Mouse (Mus musculus): Measurements from ENCODE around the gene Mroh8. TPM values are rescaled to one million over a fixed set of nuclear protein-coding genes. Genes with fewer than 3 reads are reported as not detected.

Gene Mroh8
- polyA plus RNA-seq, 1 experiment from 2014 or later = 0.21 TPM

DNA sequence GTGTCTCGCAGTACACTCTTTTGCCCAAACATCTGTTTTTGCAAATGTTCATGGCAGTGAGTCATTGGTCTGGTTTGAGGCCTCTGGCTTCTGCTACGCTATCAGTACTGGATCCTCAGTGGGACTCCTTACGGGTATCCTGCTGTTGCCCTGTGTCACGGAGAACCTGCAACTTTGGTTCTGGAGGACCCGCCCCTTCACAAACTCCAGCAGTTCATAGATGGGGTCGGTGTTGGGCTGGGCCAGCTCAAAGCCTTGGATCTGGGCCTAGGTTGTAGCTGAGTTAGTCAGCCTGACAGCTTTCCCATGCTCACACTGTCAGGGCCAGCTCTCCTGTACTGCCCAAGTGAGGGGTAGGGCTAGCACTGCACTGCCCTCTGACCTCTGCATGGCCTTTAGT lies 20.7 kb upstream of the Mroh8 start:
- peaks cover 79% of the 10 kb centered on the region for H3K36me3 ChIP-seq (ENCODE audit: control insufficient read depth, insufficient read depth)
- no peak for TF ChIP-seq CTCF (IDR thresholded peaks at IDR 0.05; ENCODE audit: low read depth)
- no peaks in the 10 kb centered on the region for H3K27me3 ChIP-seq (replicated peaks; ENCODE audit: control insufficient read depth, insufficient read depth, low read length)
- no peaks in the 10 kb centered on the region for H3K9me3 ChIP-seq (ENCODE audit: control insufficient read depth)
- H3K4me1 ChIP-seq (replicated peaks; ENCODE audit: control insufficient read depth, insufficient read depth, low read length) = no peaks in the 10 kb centered on the region
- H3K27ac ChIP-seq (ENCODE audit: low read depth, low read length) = no peak overlapping the region
- H3K4me2 ChIP-seq (replicated peaks; ENCODE audit: low read depth) = no peak overlapping the region
- ATAC-seq = no peak
- 91% methylated on average over 6 of the region's 6 CpGs for WGBS
- H3K9ac ChIP-seq (ENCODE audit: low read depth, low read length) = no peak overlapping the region
- no peak overlapping the region for H3K4me3 ChIP-seq (ENCODE audit: low read depth, low read length)

DNA sequence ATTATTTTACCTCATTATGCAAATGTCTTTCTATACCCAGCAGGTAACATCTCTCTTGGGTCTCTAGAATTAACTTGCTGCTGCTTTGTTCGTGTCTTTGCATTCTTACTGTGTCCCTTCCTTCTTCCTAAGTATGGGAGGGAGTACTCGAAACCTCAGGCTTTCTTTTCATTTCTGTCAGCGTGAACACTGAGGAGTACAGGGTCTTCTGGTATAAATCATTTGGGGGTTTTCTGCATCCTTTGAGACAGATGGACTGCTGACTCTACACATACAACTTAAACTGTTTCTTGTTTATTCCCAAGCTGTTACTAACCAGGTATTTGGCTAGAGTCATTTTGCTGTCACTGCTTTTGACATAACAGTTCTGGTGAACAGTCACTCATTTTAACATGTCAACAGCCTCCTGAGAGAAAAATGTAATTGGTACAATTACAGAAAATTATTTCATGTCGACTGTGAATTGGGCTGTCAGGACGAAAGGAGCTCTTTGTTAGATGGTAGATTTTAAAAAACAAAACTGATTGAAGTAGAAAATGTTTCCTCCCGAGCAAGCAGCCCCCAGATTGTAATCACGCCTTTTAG lies 16.8 kb upstream of the Mroh8 start:
- no peaks in the 10 kb centered on the region for H3K4me1 ChIP-seq (replicated peaks; ENCODE audit: control insufficient read depth, insufficient read depth, low read length)
- no peak for TF ChIP-seq CTCF (IDR thresholded peaks at IDR 0.05; ENCODE audit: low read depth)
- no peak overlapping the region for H3K4me3 ChIP-seq (ENCODE audit: low read depth, low read length)
- H3K9ac ChIP-seq (ENCODE audit: low read depth, low read length) = no peak overlapping the region
- no peaks in the 10 kb centered on the region for H3K9me3 ChIP-seq (ENCODE audit: control insufficient read depth)
- H3K4me2 ChIP-seq (replicated peaks; ENCODE audit: low read depth) = no peak overlapping the region
- no peaks in the 10 kb centered on the region for H3K27me3 ChIP-seq (replicated peaks; ENCODE audit: control insufficient read depth, insufficient read depth, low read length)
- 82% methylated on average over 7 of the region's 7 CpGs for WGBS
- no peak overlapping the region for H3K27ac ChIP-seq (ENCODE audit: low read depth, low read length)
- no peak for ATAC-seq
- H3K36me3 ChIP-seq (ENCODE audit: control insufficient read depth, insufficient read depth) = peaks cover 84% of the 10 kb centered on the region

DNA sequence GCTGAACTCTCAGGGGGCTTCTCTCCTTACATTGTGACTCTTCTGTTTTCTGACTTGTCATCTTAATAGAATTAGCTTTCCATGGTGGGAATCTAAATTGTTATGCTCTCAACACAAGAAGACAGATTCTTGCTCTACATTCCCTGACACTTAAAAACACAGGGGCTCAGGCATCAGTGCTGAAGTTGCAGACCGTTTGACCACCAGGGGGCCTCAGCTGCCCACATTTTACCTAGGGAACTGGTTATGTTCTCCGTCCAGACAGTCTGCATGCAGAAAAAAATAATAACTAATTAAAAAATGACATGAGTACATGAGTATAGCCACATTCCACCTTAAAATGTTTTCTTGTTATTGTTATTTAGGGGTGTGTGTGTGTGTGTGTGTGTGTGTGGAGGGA lies 12.7 kb upstream of the Mroh8 start:
- Histone ChIP-seq H3K4me1 (replicated peaks; ENCODE audit: control insufficient read depth, insufficient read depth, low read length) (no peaks in the 10 kb centered on the region), H3K27me3 (replicated peaks; ENCODE audit: control insufficient read depth, insufficient read depth, low read length) (no peaks in the 10 kb centered on the region), H3K36me3 (ENCODE audit: control insufficient read depth, insufficient read depth) (peaks cover 84% of the 10 kb centered on the region), H3K4me2 (replicated peaks; ENCODE audit: low read depth) (no peak overlapping the region), H3K9me3 (ENCODE audit: control insufficient read depth) (no peaks in the 10 kb centered on the region), H3K4me3 (ENCODE audit: low read depth, low read length) (no peak overlapping the region), H3K9ac (ENCODE audit: low read depth, low read length) (no peak overlapping the region), H3K27ac (ENCODE audit: low read depth, low read length) (no peak overlapping the region)
- peak; percentile 85 for TF ChIP-seq CTCF (IDR thresholded peaks at IDR 0.05; ENCODE audit: low read depth)
- no peak for ATAC-seq
- 14% methylated on average over 2 of the region's 2 CpGs for WGBS

DNA sequence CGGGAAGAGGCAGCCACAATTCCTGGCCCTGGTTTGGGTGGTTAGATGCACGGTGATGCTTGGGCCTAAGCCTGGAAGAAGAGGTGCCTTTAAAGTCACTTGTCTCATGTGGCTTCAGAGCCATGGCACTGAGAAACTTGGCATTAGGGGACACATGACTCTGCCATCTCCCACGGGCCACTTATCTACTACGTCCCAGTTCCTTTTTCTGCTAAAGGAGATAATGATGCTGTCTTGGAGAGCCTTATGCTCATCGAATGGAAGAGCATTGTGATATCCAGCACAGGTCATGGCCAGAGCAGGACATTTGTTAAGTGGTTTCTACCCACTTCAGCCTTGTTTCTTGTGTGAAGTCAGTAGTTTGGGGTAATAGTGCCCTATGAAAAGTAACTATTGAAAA lies 9.6 kb upstream of the Mroh8 start:
- no peaks in the 10 kb centered on the region for H3K27me3 ChIP-seq (replicated peaks; ENCODE audit: control insufficient read depth, insufficient read depth, low read length)
- H3K36me3 ChIP-seq (ENCODE audit: control insufficient read depth, insufficient read depth) = peaks cover 78% of the 10 kb centered on the region
- H3K4me2 ChIP-seq (replicated peaks; ENCODE audit: low read depth) = no peak overlapping the region
- H3K9me3 ChIP-seq (ENCODE audit: control insufficient read depth) = no peaks in the 10 kb centered on the region
- H3K27ac ChIP-seq (ENCODE audit: low read depth, low read length) = no peak overlapping the region
- H3K4me1 ChIP-seq (replicated peaks; ENCODE audit: control insufficient read depth, insufficient read depth, low read length) = no peaks in the 10 kb centered on the region
- no peak overlapping the region for H3K4me3 ChIP-seq (ENCODE audit: low read depth, low read length)
- H3K9ac ChIP-seq (ENCODE audit: low read depth, low read length) = no peak overlapping the region
- whole genome bisulfite sequencing = 91% methylated on average over 5 of the region's 5 CpGs
- no peak for ATAC-seq
- TF ChIP-seq CTCF (IDR thresholded peaks at IDR 0.05; ENCODE audit: low read depth) = no peak

GRCm38 (mm10) chr2:157287542-157287941 lies 8.2 kb upstream of the Mroh8 start:
- Histone ChIP-seq H3K9ac (ENCODE audit: low read depth, low read length) (no peak overlapping the region), H3K9me3 (ENCODE audit: control insufficient read depth) (no peaks in the 10 kb centered on the region), H3K27ac (ENCODE audit: low read depth, low read length) (no peak overlapping the region), H3K4me3 (ENCODE audit: low read depth, low read length) (no peak overlapping the region), H3K27me3 (replicated peaks; ENCODE audit: control insufficient read depth, insufficient read depth, low read length) (no peaks in the 10 kb centered on the region), H3K4me1 (replicated peaks; ENCODE audit: control insufficient read depth, insufficient read depth, low read length) (no peaks in the 10 kb centered on the region), H3K36me3 (ENCODE audit: control insufficient read depth, insufficient read depth) (peaks cover 79% of the 10 kb centered on the region), H3K4me2 (replicated peaks; ENCODE audit: low read depth) (no peak overlapping the region)
- 18% methylated on average over 3 of the region's 3 CpGs for WGBS
- ATAC-seq = no peak
- TF ChIP-seq CTCF (IDR thresholded peaks at IDR 0.05; ENCODE audit: low read depth) = peak; percentile 84

GRCm38 (mm10) chr2:157283321-157283720 lies 4.0 kb upstream of the Mroh8 start:
- ATAC-seq = no peak

More at GRCm38 (mm10) chr2:157283321-157283720, 4.0 kb upstream of the Mroh8 start:
- Histone ChIP-seq H3K27me3 (replicated peaks; ENCODE audit: control insufficient read depth, insufficient read depth, low read length) (no peaks in the 10 kb centered on the region), H3K4me2 (replicated peaks; ENCODE audit: low read depth) (no peak overlapping the region), H3K9ac (ENCODE audit: low read depth, low read length) (no peak overlapping the region), H3K36me3 (ENCODE audit: control insufficient read depth, insufficient read depth) (peaks cover 45% of the 10 kb centered on the region), H3K9me3 (ENCODE audit: control insufficient read depth) (no peaks in the 10 kb centered on the region), H3K4me3 (ENCODE audit: low read depth, low read length) (no peak overlapping the region), H3K4me1 (replicated peaks; ENCODE audit: control insufficient read depth, insufficient read depth, low read length) (peaks cover 7% of the 10 kb centered on the region; the same call in 1 of the 2 replicates), H3K27ac (ENCODE audit: low read depth, low read length) (no peak overlapping the region)
- TF ChIP-seq CTCF (IDR thresholded peaks at IDR 0.05; ENCODE audit: low read depth) = no peak
- 66% methylated on average over 6 of the region's 6 CpGs for WGBS

Measured in intestine, postnatal 0 days (tissue).